Mouse (Mus musculus) left cerebral cortex, adult 2 months (tissue): ENCODE data around the gene 4921509C19Rik. TPM values are rescaled to one million over a fixed set of nuclear protein-coding genes. Genes with fewer than 3 reads are reported as not detected.
A peak's percentile ranks its signal among the peaks of the same experiment; 100 is the strongest.
"Not testable (repeated sequence)": the region's sequence is repeated elsewhere in the genome, so short reads cannot be mapped to it uniquely, and the experiment has no call there.

ENCODE experiments used
- DNase-seq, 2 experiments: peaks; one replicate each; pipeline ENCODE4 v3.0.0; 2021 to 2022; ENCODE audit warnings: low spot score in 2 of 2, mixed read lengths in 1 of 2; ENCODE audit errors: extremely low spot score in 1 of 2
- H3K27ac ChIP-seq: fragments of 200-600 bp; 2 replicates; pipeline ENCODE4 v1.8.1; 2022
- H3K4me3 ChIP-seq: fragments of 200-600 bp; 2 replicates; pipeline ENCODE4 v1.8.1; 2022
- CTCF ChIP-seq: fragments of 200-600 bp; IDR thresholded peaks from 2 replicates; pipeline ENCODE4 v1.8.1; 2022; ENCODE audit warnings: antibody characterized with exemption, mild to moderate bottlenecking, moderate library complexity
- intact Hi-C: fragments of 180-260 bp; cut with DNase I; formaldehyde crosslinking; loops from one replicate; pipeline ENCODE4 v1.15.1; 2025
- total RNA-seq, 2 experiments: library from RNA; stranded (reverse); gene quantifications; 2 replicates each; pipeline ENCODE4 v1.2.3; 2021

4921509C19Rik gene
- total RNA-seq, 2 experiments from 2014 or later, result not detected

DNA sequence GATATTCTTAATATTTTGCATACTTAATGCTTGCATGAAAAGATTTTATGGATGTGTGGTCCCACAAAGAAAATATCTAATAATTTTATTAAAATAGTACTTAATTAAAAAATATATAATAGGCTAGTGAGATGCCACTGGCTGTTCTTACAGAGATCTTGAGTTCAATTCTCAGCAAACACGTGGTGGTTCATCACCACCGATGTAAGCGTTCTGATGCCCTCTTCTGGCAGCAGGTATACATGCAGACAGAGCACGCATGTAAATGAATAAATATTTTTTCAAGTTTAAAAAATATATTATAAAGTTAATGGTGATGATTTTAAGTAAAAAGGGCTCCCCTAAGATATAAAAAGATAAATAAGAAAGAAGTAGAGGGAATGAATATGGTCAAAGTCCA is 41.8 kb downstream of the 4921509C19Rik start:
- intact Hi-C loops, H3K4me3 ChIP-seq, DNase-seq, H3K27ac ChIP-seq: not testable (repeated sequence)
- TF ChIP-seq CTCF, result peak; percentile 45

Other genes with a start within 250 kb of the 4921509C19Rik start
- 100 to 1,000 TPM; 149 to 160 TPM for gene Nsfl1c, start 18.0 kb upstream of the 4921509C19Rik start, total RNA-seq
- 100 to 1,000 TPM; 702 to 722 TPM for gene Fkbp1a, start 66.3 kb upstream of the 4921509C19Rik start, total RNA-seq
- 1 to 10 TPM; 1.6 to 3.0 TPM for gene Sdcbp2, start 96.5 kb upstream of the 4921509C19Rik start, total RNA-seq
- 100 to 1,000 TPM; 328 to 329 TPM for gene Snph, start 156.4 kb upstream of the 4921509C19Rik start, total RNA-seq
- 1 to 10 TPM in 1 of 2 experiments, under 1 TPM in 1; 0.75 to 1.2 TPM for gene Rad21l, start 192.4 kb upstream of the 4921509C19Rik start, total RNA-seq
- 10 to 100 TPM in 1 of 2 experiments, 1 to 10 TPM in 1; 8.6 to 11.1 TPM for gene Tmem74b, start 225.9 kb upstream of the 4921509C19Rik start, total RNA-seq